Mouse (Mus musculus) lung, adult 2 months (tissue): ENCODE data around the gene Dnajc5. TPM values are rescaled to one million over a fixed set of nuclear protein-coding genes. Genes with fewer than 3 reads are reported as not detected.
A peak's percentile ranks its signal among the peaks of the same experiment; 100 is the strongest.

Experiments used
- DNase-seq: peaks from one replicate; pipeline ENCODE4 v3.0.0; 2022
- H3K4me1 ChIP-seq: fragments of 200-500 bp; 2 replicates; pipeline ENCODE4 v1.6.1; 2011; ENCODE audit warnings: low read length; ENCODE audit not compliant: control insufficient read depth, insufficient read depth
- H3K4me3 ChIP-seq: fragments of 200-500 bp; replicated peaks from 2 replicates; pipeline ENCODE3; 2011; ENCODE audit warnings: low read depth, mild to moderate bottlenecking, control low read depth, low read length; ENCODE audit errors: extremely low read depth
- CTCF ChIP-seq: fragments of 200-500 bp; IDR thresholded peaks from 2 replicates; pipeline ENCODE4 v1.5.1; 2011; ENCODE audit warnings: mild to moderate bottlenecking, low read length, control low read depth; ENCODE audit not compliant: insufficient read depth
- POLR2A ChIP-seq: fragments of 200-500 bp; IDR thresholded peaks from 2 replicates; pipeline ENCODE4 v1.6.1; 2011; ENCODE audit warnings: low read depth, mild to moderate bottlenecking, control low read depth, low read length, borderline replicate concordance; ENCODE audit errors: extremely low read depth
- WGBS: fragments of 180-500 bp; shearing (Covaris S2); methylation state at CpG from one replicate; pipeline ENCODE4 v1.1.7; 2018; 5-methylcytosine and 5-hydroxymethylcytosine counted together
- polyA plus RNA-seq: library from polyadenylated mRNA; depleted of rRNA; stranded (reverse); fragments of >200 nt; gene quantifications from 2 replicates; pipeline ENCODE4 v1.2.3, GENCODE M21; 2012

Dnajc5 gene
- polyA plus RNA-seq, 1 experiment = 76.4 TPM

DNA sequence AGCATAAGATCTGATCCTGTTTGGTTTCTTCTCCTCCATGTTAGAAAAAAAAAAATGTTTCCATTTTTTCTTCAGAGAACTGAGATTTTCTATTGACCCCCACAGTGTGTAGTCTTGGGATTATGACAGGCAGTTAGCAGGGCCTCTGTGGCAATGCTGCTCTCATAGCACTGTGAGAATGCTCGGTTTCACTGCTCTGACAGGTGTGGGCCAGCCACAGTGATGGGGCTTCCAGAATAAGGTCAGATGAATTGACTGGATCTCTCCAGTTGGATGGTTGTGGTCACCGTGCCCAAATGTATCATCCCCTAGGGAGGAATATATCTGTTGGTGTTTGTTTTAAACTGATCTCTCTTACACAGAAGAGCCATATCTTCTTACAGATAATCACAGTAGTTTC lies 11.1 kb upstream of the Dnajc5 start:
- 94% methylated on average over 2 of the region's 2 CpGs for WGBS
- H3K4me3 ChIP-seq = no peak overlapping the region
- no peak for TF ChIP-seq CTCF
- no peak for TF ChIP-seq POLR2A
- DNase-seq = no peak
- H3K4me1 ChIP-seq = peaks cover 4% of the 10 kb centered on the region; the same call in 1 of the 2 replicates

DNA sequence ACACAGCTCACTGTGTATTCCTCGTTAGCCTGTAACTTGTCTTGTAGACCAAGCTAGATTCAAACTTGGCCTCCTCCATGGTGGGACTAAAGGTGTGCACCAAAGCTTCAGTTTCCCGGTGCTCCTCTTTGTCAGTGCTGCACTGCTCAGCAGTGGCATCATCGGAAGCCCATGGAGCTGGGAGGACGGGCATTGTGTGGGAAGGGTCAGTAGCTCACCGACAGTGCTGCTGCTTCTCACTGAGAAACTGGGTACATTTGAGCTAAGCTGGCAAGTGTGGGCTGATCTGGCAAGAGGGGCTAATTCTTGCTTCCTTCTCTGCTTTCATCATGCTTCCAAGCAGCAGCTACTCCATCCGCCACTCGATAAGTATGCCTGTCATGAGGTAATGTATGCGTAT lies 9.1 kb upstream of the Dnajc5 start:
- TF ChIP-seq POLR2A = no peak
- TF ChIP-seq CTCF = no peak
- WGBS = 96% methylated on average over 8 of the region's 8 CpGs

DNA sequence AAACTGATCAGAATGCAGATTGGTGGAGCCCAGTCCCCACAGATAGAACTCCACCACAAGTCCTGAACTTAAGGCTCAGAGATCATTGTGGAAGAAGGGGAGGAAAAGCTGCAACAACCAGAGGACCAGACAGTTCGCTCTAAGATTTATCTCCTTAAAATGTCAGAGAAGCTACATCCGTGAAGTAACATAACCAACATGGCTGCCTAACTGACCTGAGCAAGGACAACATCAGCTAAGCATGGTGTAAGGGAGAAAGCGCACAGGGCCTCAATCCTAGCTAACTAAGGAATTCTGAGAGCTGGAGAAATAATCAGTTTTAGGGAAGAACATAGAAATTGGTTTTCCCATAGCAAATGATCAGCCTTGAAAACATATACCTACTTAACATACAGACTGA lies 1.1 kb upstream of the Dnajc5 start:
- no peak for DNase-seq
- H3K4me3 ChIP-seq = no peak overlapping the region
- peaks cover 14% of the 10 kb centered on the region for H3K4me1 ChIP-seq
- TF ChIP-seq POLR2A = no peak
- TF ChIP-seq CTCF = no peak
- WGBS = 61% methylated on average over 3 of the region's 3 CpGs

More for the DNA sequence above, 9.1 kb upstream of the Dnajc5 start:
- H3K4me3 ChIP-seq = no peak overlapping the region
- no peaks in the 10 kb centered on the region for H3K4me1 ChIP-seq
- DNase-seq = no peak

DNA sequence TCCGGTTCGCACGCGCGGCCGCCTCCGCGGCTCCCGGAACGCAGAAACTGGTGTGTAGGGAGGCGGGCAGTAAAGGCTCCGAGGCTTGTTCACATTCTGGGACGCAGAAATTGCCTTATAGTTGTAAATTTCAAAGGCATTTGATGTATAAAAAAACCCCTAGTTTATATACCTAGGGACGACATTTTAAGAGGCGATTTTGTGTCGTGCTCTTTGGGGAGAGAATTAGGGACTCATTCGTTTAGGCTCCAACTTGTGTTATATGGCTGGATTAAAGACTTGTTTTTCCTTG lies 597 bp downstream of the Dnajc5 start:
- H3K4me3 ChIP-seq = peak overlapping the region; percentile 74
- TF ChIP-seq POLR2A (no peak), CTCF (no peak)
- H3K4me1 ChIP-seq = peaks cover 14% of the 10 kb centered on the region
- DNase-seq = no peak
- WGBS = 1% methylated on average over 17 of the region's 17 CpGs

DNA sequence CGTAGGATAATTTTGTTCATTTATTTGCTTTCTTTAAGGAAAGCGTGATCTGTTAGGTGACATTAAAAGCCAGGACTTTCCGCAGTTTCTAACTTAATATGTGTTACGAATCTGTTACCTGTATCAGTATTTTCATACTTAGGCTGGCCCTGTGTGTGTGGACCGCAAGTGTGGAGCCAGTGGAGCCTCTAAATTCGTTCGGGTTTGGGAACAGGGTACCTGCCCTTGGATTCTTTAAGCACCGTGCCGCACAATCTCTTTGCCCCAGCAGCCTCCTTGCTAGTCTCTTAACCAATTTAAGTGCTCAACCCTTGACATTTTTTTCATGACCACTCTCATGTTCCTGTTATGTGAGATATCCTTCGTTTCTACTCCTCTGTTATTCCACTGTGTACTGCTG lies 1.2 kb downstream of the Dnajc5 start:
- peak overlapping the region; percentile 49 for H3K4me3 ChIP-seq
- peaks cover 14% of the 10 kb centered on the region for H3K4me1 ChIP-seq
- WGBS = 28% methylated on average over 10 of the region's 10 CpGs
- no peak for DNase-seq
- no peak for TF ChIP-seq POLR2A
- TF ChIP-seq CTCF = no peak

DNA sequence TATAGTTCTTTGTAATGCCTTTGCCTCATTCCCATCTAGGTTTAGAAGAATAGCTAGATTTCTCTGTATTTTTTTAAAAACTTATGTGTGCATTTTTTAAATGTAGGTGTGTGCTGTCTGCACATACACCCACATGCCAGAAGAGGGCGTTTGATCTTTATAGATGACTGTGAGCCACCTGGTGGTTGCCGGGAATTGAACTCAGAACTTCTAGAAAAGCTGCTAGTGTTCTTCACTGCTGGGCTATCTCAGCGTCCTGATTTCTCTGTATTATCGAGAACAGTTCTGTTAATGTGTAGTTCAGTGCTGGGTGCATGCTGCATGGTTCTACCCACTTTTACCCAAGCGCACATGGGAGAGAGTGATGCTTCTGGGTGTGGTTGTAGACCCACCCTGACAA lies 2.5 kb downstream of the Dnajc5 start:
- no peak for DNase-seq
- WGBS = 65% methylated on average over 5 of the region's 5 CpGs
- TF ChIP-seq CTCF (peak; percentile 25; the same call in 1 of the 2 replicates), POLR2A (no peak)
- no peak overlapping the region for H3K4me3 ChIP-seq
- peaks cover 14% of the 10 kb centered on the region for H3K4me1 ChIP-seq

DNA sequence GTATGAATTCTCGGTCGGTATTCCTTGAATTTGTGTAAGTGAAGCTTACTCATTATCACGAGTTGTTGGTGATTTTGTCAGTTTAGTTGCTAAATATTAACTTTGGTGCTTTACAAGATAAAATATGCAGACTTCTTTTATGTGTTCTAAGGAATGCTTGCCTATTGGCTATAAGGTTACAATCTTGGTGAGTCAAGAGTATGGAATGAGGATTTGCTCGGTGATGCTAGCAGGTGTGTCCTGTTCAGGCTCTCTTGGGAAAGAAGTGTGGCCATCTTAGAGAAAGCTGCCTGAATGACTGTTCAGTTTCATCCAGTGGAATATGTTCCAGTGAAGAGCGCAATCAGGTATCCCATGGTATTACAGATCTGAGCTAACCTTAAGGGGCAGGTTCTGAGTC lies 5.2 kb downstream of the Dnajc5 start:
- no peak for TF ChIP-seq CTCF
- no peak for TF ChIP-seq POLR2A
- H3K4me1 ChIP-seq = peaks cover 13% of the 10 kb centered on the region
- DNase-seq = no peak
- 58% methylated on average over 5 of the region's 5 CpGs for WGBS
- no peak overlapping the region for H3K4me3 ChIP-seq

DNA sequence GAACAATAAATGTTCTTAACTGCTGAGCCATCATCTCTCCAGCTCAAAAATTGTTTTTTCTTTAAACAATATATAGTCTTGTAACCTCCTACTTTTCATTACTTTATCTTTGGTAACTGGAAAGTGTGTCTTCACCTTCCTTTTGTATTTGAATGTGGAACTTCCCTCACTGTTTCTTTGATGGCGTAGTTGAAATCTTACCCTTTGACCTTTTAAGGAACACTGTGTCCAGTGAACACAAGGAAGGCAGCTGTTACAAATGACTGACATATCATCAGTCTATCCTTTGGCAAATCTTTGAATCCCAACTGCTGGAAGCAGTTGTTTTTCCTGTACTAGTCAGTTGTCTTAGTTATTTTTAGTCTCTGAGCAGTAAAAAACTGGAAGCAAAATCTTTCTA lies 8.8 kb downstream of the Dnajc5 start:
- H3K4me3 ChIP-seq = no peak overlapping the region
- DNase-seq = no peak
- WGBS = 77% methylated on average over 1 of the region's 1 CpGs
- TF ChIP-seq CTCF = no peak
- TF ChIP-seq POLR2A = no peak
- H3K4me1 ChIP-seq = peaks cover 3% of the 10 kb centered on the region

DNA sequence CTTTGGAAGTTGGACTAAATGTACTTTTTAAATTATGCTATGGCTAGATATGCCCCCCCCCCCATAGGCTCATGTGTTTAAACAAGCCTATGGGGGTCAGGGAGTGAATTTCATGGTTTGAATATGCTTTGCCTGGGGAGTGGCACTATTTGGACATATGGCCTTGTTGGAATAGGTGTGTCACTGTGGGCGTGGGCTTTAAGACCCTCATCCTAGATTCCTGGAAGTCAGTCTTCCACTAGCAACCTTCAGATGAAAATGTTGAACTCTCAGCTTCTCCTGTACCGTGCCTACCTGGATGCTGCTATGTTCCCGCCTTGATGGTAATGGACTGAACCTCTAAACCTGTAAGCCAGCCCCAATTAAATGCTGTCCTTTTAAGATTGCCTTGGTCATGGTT lies 12.3 kb downstream of the Dnajc5 start:
- DNase-seq = no peak
- TF ChIP-seq POLR2A (no peak), CTCF (no peak)
- WGBS = 95% methylated on average over 3 of the region's 3 CpGs
- H3K4me1 ChIP-seq = peaks cover 6% of the 10 kb centered on the region
- no peak overlapping the region for H3K4me3 ChIP-seq

DNA sequence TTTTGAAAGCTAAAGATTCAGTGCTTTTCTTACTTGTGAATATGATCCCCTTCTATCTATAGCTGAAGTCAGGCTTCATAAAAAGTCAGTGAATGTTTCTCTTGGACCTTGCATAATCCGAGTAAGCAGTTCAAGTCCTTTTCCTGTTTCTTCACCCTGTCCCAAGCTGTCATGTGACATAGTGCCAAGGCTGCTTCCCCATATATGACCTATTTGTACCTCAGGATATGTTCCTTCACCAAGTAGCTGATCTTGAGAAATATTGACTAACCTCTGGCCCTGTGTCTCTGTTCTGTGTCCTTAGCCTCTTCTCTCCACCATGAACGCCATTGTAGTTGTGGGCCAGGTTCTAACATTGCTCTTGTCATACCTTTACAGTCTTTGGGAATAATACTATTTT lies 16.1 kb downstream of the Dnajc5 start:
- TF ChIP-seq CTCF (no peak), POLR2A (no peak)
- Histone ChIP-seq H3K4me1 (peaks cover 3% of the 10 kb centered on the region), H3K4me3 (no peak overlapping the region)
- 44% methylated on average over 2 of the region's 2 CpGs for WGBS
- DNase-seq = no peak
